Mouse (Mus musculus) T-helper 17 cell (primary cell): ENCODE results near the gene Foxr2.

Source experiments
- in situ Hi-C, 2 experiments: fragments of 300-600 bp; cut with MboI, MseI; formaldehyde crosslinking; loops; 1 replicate in 1 of 2; 2 replicates in 1 of 2; pipeline ENCODE4 v1.15.1; 2025; ENCODE audit warnings: high pct_unique_total_duplicates in 2 of 2

The Foxr2 gene

GRCm38 (mm10) chrX:153118486-153118885 is at the start of gene Foxr2:
Gene Foxr2 (plus strand): TSS chrX:153118786.
- in situ Hi-C loops: no loop called here

GRCm38 (mm10) chrX:153119013-153119412 is 427 bp downstream of the Foxr2 start:
- in situ Hi-C loops: no loop called here

- in situ Hi-C loops: loop anchor here in 1 of 2 experiments (10.0 kb wide), 1 partner anchor 1395 kb away; no protein-coding TSS in a partner anchor
Observed at GRCm38 (mm10) chrX:153139734-153140515, 21.3 kb downstream of the Foxr2 start, which contains the start of gene Rragb. Gene Rragb (plus strand): TSS chrX:153139981.

- in situ Hi-C loops: no loop called here
Observed at GRCm38 (mm10) chrX:153142656-153143055, 24.1 kb downstream of the Foxr2 start.

- in situ Hi-C loops: no loop called here
Observed at GRCm38 (mm10) chrX:153151766-153152165, 33.2 kb downstream of the Foxr2 start.

GRCm38 (mm10) chrX:153155322-153155721 is 36.7 kb downstream of the Foxr2 start:
- in situ Hi-C loops: no loop called here

GRCm38 (mm10) chrX:153174786-153175185 is 56.2 kb downstream of the Foxr2 start:
- in situ Hi-C loops: no loop called here

- in situ Hi-C loops: no loop called here
Observed at GRCm38 (mm10) chrX:153182221-153182620, 63.6 kb downstream of the Foxr2 start.
